Comparison of ENCODE assay signal across 8 mouse cellular contexts in the genomic region with DNA sequence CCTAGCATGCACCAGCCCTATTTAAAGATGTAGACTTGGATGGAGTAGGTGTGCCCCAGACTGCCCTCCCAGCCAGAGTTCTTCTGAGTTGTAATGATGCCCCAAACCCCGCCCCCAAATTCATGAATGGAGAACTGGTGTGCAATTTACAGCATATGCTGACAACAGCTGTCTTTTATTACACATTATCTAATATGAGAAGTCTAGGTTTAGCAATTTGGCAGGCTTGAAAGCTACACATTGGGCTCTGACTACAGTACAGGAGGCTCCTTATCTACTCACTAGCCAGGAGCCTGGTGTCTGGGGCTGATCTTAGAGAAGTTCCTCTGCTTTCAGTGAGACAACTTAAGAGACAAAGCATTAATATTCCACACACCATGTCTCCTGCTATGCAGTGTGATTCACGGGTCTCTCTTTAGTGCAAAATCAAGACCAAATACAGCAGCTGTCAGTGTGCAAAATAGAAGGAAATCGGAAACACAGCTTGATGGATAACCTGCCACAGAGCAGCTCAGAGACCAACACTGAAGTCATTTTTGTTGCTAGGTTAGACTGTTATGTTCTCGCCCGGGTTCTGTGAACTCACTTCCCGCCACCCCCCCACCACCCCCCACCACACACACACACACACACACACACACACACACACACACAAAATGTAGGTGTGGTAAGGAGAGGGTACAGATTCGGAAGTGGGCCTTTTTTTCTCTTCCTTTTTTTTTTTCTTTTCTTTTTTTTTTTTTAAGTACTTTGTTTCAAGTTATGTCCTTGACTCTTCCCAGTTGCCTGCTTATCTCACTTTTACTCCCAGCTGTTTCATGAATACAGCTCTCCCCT. TPM values are rescaled to one million over a fixed set of nuclear protein-coding genes. Genes with fewer than 3 reads are reported as not detected.
A peak's percentile ranks its signal among the peaks of the same experiment; 100 is the strongest.
DNase-seq lines count a peak whose midpoint lies in the region; ATAC-seq and TF ChIP-seq lines count a peak whose summit lies in the region.

No protein-coding gene starts in this region.

- H3K36me3 ChIP-seq in intestine, embryonic 15.5 days, result no peaks in the 10 kb centered on the region
- no peaks in the 10 kb centered on the region for H3K36me3 ChIP-seq in intestine, postnatal 0 days (ENCODE audit: control insufficient read depth, insufficient read depth)
- H3K36me3 ChIP-seq in hindbrain, embryonic 16.5 days (ENCODE audit: control insufficient read depth, insufficient read depth, low read length), result no peaks in the 10 kb centered on the region
- no peaks in the 10 kb centered on the region for H3K36me3 ChIP-seq in neural tube, embryonic 14.5 days (ENCODE audit: control insufficient read depth, insufficient read depth, low read length)
- H3K36me3 ChIP-seq in kidney, embryonic 14.5 days (ENCODE audit: control insufficient read depth, insufficient read depth, low read length), result no peaks in the 10 kb centered on the region

- H3K9me3 ChIP-seq in intestine, embryonic 15.5 days, result no peaks in the 10 kb centered on the region
- no peaks in the 10 kb centered on the region for H3K9me3 ChIP-seq in intestine, postnatal 0 days (ENCODE audit: control insufficient read depth)
- H3K9me3 ChIP-seq in hindbrain, embryonic 16.5 days (ENCODE audit: control insufficient read depth, low read length), result no peaks in the 10 kb centered on the region
- H3K9me3 ChIP-seq in neural tube, embryonic 14.5 days (ENCODE audit: control insufficient read depth, low read length), result no peaks in the 10 kb centered on the region
- no peaks in the 10 kb centered on the region for H3K9me3 ChIP-seq in kidney, embryonic 14.5 days (ENCODE audit: control insufficient read depth, low read length)

- H3K4me1 ChIP-seq in intestine, embryonic 15.5 days (replicated peaks), result no peaks in the 10 kb centered on the region
- H3K4me1 ChIP-seq in intestine, postnatal 0 days (replicated peaks; ENCODE audit: control insufficient read depth, insufficient read depth, low read length), result no peaks in the 10 kb centered on the region
- H3K4me1 ChIP-seq in hindbrain, embryonic 16.5 days (ENCODE audit: control insufficient read depth, insufficient read depth, low read depth, low read length), result no peaks in the 10 kb centered on the region
- H3K4me1 ChIP-seq in neural tube, embryonic 14.5 days (ENCODE audit: control insufficient read depth, insufficient read depth, low read length), result no peaks in the 10 kb centered on the region
- no peaks in the 10 kb centered on the region for H3K4me1 ChIP-seq in kidney, embryonic 14.5 days (ENCODE audit: control insufficient read depth, insufficient read depth, low read length)

- H3K4me3 ChIP-seq in intestine, embryonic 15.5 days (replicated peaks), result no peak overlapping the region
- H3K4me3 ChIP-seq in intestine, postnatal 0 days (ENCODE audit: low read depth, low read length), result no peak overlapping the region
- no peak overlapping the region for H3K4me3 ChIP-seq in hindbrain, embryonic 16.5 days (ENCODE audit: low read length)
- no peak overlapping the region for H3K4me3 ChIP-seq in neural tube, embryonic 14.5 days (ENCODE audit: low read depth, low read length)
- H3K4me3 ChIP-seq in kidney, embryonic 14.5 days (ENCODE audit: low read length), result no peak overlapping the region

- 75% methylated on average over 7 of the region's 7 CpGs for WGBS in intestine, embryonic 15.5 days
- 63% methylated on average over 7 of the region's 7 CpGs for WGBS in intestine, postnatal 0 days
- WGBS in hindbrain, embryonic 16.5 days, result 50% methylated on average over 7 of the region's 7 CpGs
- WGBS in neural tube, embryonic 14.5 days, result 52% methylated on average over 7 of the region's 7 CpGs
- WGBS in kidney, embryonic 14.5 days, result 77% methylated on average over 7 of the region's 7 CpGs

- H3K27ac ChIP-seq in intestine, embryonic 15.5 days, result no peak overlapping the region
- H3K27ac ChIP-seq in intestine, postnatal 0 days (ENCODE audit: low read depth, low read length), result no peak overlapping the region
- no peak overlapping the region for H3K27ac ChIP-seq in hindbrain, embryonic 16.5 days (ENCODE audit: low read depth, low read length)
- H3K27ac ChIP-seq in neural tube, embryonic 14.5 days (ENCODE audit: low read depth, low read length), result no peak overlapping the region
- no peak overlapping the region for H3K27ac ChIP-seq in kidney, embryonic 14.5 days (ENCODE audit: low read depth, low read length)

- no peaks in the 10 kb centered on the region for H3K27me3 ChIP-seq in intestine, embryonic 15.5 days (replicated peaks)
- no peaks in the 10 kb centered on the region for H3K27me3 ChIP-seq in intestine, postnatal 0 days (replicated peaks; ENCODE audit: control insufficient read depth, insufficient read depth, low read length)
- H3K27me3 ChIP-seq in hindbrain, embryonic 16.5 days (replicated peaks; ENCODE audit: control insufficient read depth, insufficient read depth, low read length), result no peaks in the 10 kb centered on the region
- no peaks in the 10 kb centered on the region for H3K27me3 ChIP-seq in neural tube, embryonic 14.5 days (ENCODE audit: control insufficient read depth, insufficient read depth, low read length)
- no peaks in the 10 kb centered on the region for H3K27me3 ChIP-seq in kidney, embryonic 14.5 days (ENCODE audit: control insufficient read depth, insufficient read depth, low read length)

- peak; percentile 69 for ATAC-seq in intestine, embryonic 15.5 days
- ATAC-seq in intestine, postnatal 0 days, result no peak
- peak; percentile 78 for ATAC-seq in hindbrain, embryonic 16.5 days
- peak; percentile 49; the same call in 1 of the 2 replicates for ATAC-seq in neural tube, embryonic 14.5 days (ENCODE audit: low read depth)
- ATAC-seq in kidney, embryonic 14.5 days (ENCODE audit: low FRiP score, low TSS enrichment), result no peak

- TF ChIP-seq CTCF in intestine, postnatal 0 days (IDR thresholded peaks at IDR 0.05; ENCODE audit: low read depth), result no peak

- no peak overlapping the region for H3K4me2 ChIP-seq in intestine, embryonic 15.5 days (replicated peaks)
- H3K4me2 ChIP-seq in intestine, postnatal 0 days (replicated peaks; ENCODE audit: low read depth), result no peak overlapping the region
- H3K4me2 ChIP-seq in hindbrain, embryonic 16.5 days (ENCODE audit: low read length), result no peak overlapping the region
- H3K4me2 ChIP-seq in neural tube, embryonic 14.5 days (ENCODE audit: low read depth, low read length), result no peak overlapping the region
- H3K4me2 ChIP-seq in kidney, embryonic 14.5 days (replicated peaks; ENCODE audit: low read depth, low read length), result no peak overlapping the region

- peak; percentile 73 for DNase-seq in NIH3T3 (ENCODE audit: low read depth)
- DNase-seq in right cerebral cortex, postnatal 4 days, result no peak
- DNase-seq in cerebellum, adult 18-20 months, result no peak

- no peak overlapping the region for H3K9ac ChIP-seq in intestine, embryonic 15.5 days
- H3K9ac ChIP-seq in intestine, postnatal 0 days (ENCODE audit: low read depth, low read length), result no peak overlapping the region
- H3K9ac ChIP-seq in hindbrain, embryonic 16.5 days (ENCODE audit: low read depth, low read length), result no peak overlapping the region
- no peak overlapping the region for H3K9ac ChIP-seq in neural tube, embryonic 14.5 days (replicated peaks; ENCODE audit: low read depth, low read length)
- H3K9ac ChIP-seq in kidney, embryonic 14.5 days (ENCODE audit: low read depth, low read length), result no peak overlapping the region

RNA-seq across cellular contexts. Expression of gene Cytip, which starts 39.8 kb away (rescaled TPM):
- 1.3 TPM in 2 replicates for polyA plus RNA-seq in intestine, embryonic 15.5 days (2015; fragmentation: Nextera tagmentation; extraction: Ambion mirVana)
- polyA plus RNA-seq in intestine, postnatal 0 days (2015; fragmentation: Nextera tagmentation; extraction: Ambion mirVana), result 0.98 and 1.0 TPM in 2 replicates
- 0.11 and 0.30 TPM in 2 replicates for polyA plus RNA-seq in hindbrain, embryonic 16.5 days (2015; fragmentation: Nextera tagmentation; extraction: Ambion mirVana)
- 0.33 TPM in 1 of 2 replicates, not detected in the other for polyA plus RNA-seq in neural tube, embryonic 14.5 days (2014; fragmentation: Nextera tagmentation; extraction: Ambion mirVana)
- polyA plus RNA-seq in kidney, embryonic 14.5 days (2014; fragmentation: Nextera tagmentation; extraction: Ambion mirVana), result 0.29 and 1.0 TPM in 2 replicates

Comparison
In these comparisons a context has a peak if more than half of its experiments do, and no peak if none do; other contexts are left out.
1. ATAC-seq: peak in intestine, embryonic 15.5 days (single experiment), hindbrain, embryonic 16.5 days (single experiment) and neural tube, embryonic 14.5 days (single experiment); none in intestine, postnatal 0 days (single experiment) and kidney, embryonic 14.5 days (single experiment).